Mouse (Mus musculus) heart, embryonic 11.5 days (tissue): ENCODE measurements around the gene Syne3. TPM values are rescaled to one million over a fixed set of nuclear protein-coding genes. Genes with fewer than 3 reads are reported as not detected.
A peak's percentile ranks its signal among the peaks of the same experiment; 100 is the strongest.

Source experiments
- ATAC-seq: fragments of 200-750 bp; cut with Nextera tagmentation; replicated peaks from 2 replicates; pipeline ENCODE4 v1.8.0; 2017; ENCODE audit warnings: moderate library complexity; ENCODE audit not compliant: insufficient number of reproducible peaks, low FRiP score, low TSS enrichment
- H3K27ac ChIP-seq: fragments of 300-500 bp; sonication (generic); 2 replicates; pipeline ENCODE4 v1.5.1; 2014; ENCODE audit warnings: mild to moderate bottlenecking, low read depth, low read length
- H3K27me3 ChIP-seq: fragments of 300-500 bp; sonication (generic); 2 replicates; pipeline ENCODE4 v1.6.1; 2014; ENCODE audit warnings: mild to moderate bottlenecking, low read length, mixed read lengths; ENCODE audit not compliant: control insufficient read depth, insufficient read depth
- H3K36me3 ChIP-seq: fragments of 300-500 bp; sonication (generic); 2 replicates; pipeline ENCODE4 v1.6.1; 2014; ENCODE audit warnings: mild to moderate bottlenecking, low read length, moderate library complexity, mixed read lengths; ENCODE audit not compliant: control insufficient read depth, insufficient read depth
- H3K4me1 ChIP-seq: fragments of 300-500 bp; sonication (generic); 2 replicates; pipeline ENCODE4 v1.6.1; 2014; ENCODE audit warnings: low read length; ENCODE audit not compliant: control insufficient read depth, insufficient read depth
- H3K4me2 ChIP-seq: fragments of 300-500 bp; sonication (generic); 2 replicates; pipeline ENCODE4 v1.6.1; 2014; ENCODE audit warnings: mild to moderate bottlenecking, moderate library complexity
- H3K4me3 ChIP-seq: fragments of 300-500 bp; sonication (generic); 2 replicates; pipeline ENCODE4 v1.5.1; 2014; ENCODE audit warnings: low read depth, low read length
- H3K9ac ChIP-seq: fragments of 300-500 bp; sonication (generic); 2 replicates; pipeline ENCODE4 v1.6.1; 2014; ENCODE audit warnings: mild to moderate bottlenecking, low read depth, low read length, moderate library complexity
- H3K9me3 ChIP-seq: fragments of 300-500 bp; sonication (generic); replicated peaks from 2 replicates; pipeline ENCODE4 v1.6.1; 2016; ENCODE audit warnings: low read length; ENCODE audit not compliant: control insufficient read depth
- WGBS: fragments of 180-500 bp; shearing (Covaris S2); extraction: QIAGEN DNeasy Blood & Tissue Kit; methylation state at CpG from one replicate; pipeline ENCODE4 v1.1.7; 2014; ENCODE audit not compliant: insufficient replicate concordance; 5-methylcytosine and 5-hydroxymethylcytosine counted together
- polyA plus RNA-seq: library from polyadenylated mRNA; unstranded; fragments of >200 nt; fragmentation: Nextera tagmentation; extraction: Ambion mirVana; gene quantifications from 2 replicates; pipeline ENCODE4 v1.2.1, GENCODE M21; 2014

Gene Syne3
- polyA plus RNA-seq, 1 experiment from 2014 or later = 0.42 TPM

DNA sequence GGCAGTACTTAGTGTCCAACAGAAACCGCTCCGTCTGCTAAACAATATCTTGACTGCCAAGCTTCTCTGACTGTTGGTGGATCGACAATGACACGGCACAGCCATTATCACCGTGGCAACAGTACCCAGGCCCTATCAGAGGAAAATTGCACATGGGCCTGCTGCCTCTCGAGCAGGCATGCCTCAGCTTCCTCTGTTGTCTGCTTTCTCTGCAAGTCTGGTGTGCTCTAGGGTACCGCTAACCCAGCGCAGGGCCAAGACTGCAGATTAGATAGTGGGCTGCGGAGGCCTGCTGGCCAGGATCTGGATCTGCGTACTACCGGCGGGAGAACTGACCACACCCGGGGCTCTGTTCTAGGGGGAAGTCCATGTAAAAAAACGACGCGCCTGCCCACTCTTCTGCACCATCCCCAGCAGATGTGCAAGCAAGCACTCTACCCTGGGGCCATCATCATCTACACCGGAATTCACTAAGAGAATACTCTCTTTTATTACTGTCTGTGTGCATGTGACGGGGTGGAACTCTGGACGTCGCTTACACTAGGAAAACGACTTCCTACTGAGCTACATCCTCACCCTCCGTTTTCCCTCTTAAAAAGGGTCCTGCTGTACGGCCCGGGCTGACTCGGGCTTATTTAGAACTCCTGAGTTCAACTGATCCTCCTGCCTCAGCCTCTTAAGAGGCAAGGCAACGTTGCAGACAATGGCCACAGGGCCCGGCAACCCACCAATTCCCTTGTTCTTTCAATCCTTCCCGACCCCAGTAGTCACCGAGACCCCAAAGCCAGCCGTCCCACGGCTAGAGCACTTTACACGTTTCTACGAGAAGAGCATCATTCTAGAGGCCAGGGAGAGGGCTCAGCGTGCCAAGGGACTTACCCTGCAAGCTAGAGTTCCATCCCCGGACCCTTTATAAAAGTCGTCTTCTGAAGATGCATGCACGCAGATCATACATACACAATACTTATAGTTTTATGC lies 21.8 kb upstream of the Syne3 start:
- Histone ChIP-seq H3K36me3 (peaks cover 12% of the 10 kb centered on the region), H3K9ac (peak overlapping the region; percentile 74), H3K4me1 (peaks cover 27% of the 10 kb centered on the region), H3K9me3 (no peaks in the 10 kb centered on the region), H3K4me2 (peak overlapping the region; percentile 68), H3K27ac (peak overlapping the region; percentile 67), H3K27me3 (no peaks in the 10 kb centered on the region), H3K4me3 (peak overlapping the region; percentile 89)
- no peak for ATAC-seq
- WGBS = 4% methylated on average over 37 of the region's 37 CpGs

DNA sequence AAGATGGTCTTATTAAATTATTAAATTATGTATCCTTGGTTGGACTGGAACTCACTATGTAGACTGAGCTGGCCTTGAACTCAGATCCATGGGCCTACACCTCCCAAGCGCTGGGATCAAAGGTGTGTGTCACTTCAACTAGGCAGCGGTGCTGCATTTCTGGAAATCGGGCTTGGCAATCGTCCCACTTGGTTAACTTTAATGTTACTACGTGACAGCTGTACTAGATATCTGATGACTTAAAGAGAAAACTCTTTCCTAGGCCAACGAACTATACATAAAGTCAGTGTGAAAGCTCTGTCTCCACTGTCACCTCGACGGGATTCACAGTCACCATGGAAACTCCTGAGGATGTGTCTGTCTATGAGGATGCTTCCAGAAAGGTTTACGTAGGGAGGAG lies 20.3 kb upstream of the Syne3 start:
- Histone ChIP-seq H3K4me3 (0 out of 2 replicates have a peak overlapping the region, but pooled peaks have one; percentile 8), H3K9ac (no peak overlapping the region), H3K9me3 (no peaks in the 10 kb centered on the region), H3K36me3 (peaks cover 12% of the 10 kb centered on the region), H3K4me1 (peaks cover 23% of the 10 kb centered on the region), H3K27ac (no peak overlapping the region), H3K4me2 (peak overlapping the region; percentile 68; the same call in 1 of the 2 replicates), H3K27me3 (no peaks in the 10 kb centered on the region)
- ATAC-seq = no peak
- 87% methylated on average over 9 of the region's 9 CpGs for WGBS

DNA sequence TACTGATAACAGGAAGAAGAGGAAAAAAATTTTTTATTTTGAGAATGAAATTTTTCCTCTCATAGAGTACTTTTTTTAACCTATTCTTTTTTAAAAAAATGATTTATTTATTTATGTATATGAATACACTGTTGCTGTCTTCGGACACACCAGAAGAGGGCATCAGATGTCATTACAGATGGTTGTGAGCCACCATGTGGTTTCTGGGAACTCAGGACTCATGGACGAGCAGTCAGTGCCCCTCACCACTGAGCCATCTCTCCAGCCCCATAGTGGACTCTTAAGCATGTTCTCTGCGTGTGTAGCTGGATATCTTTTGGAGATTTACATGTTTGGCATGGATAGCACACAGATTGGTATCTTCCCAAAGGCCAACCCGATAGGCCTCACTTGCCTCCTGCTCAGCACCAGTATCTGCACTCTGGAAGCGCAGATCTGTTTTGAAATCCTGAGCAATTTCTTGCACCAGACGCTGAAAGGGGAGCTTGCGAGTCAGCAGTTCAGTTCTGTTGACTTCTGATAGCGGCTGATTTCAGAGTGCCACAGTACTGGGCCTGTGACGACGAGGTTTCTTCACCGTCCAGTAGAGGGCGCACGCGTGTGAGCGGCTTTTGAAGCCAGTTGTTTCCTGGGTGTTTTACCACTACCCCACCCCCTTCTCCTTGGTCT lies 17.8 kb upstream of the Syne3 start:
- H3K9me3 ChIP-seq = no peaks in the 10 kb centered on the region
- H3K36me3 ChIP-seq = peaks cover 12% of the 10 kb centered on the region
- no peak overlapping the region for H3K4me3 ChIP-seq
- no peak overlapping the region for H3K4me2 ChIP-seq
- peak overlapping the region; percentile 70 for H3K27ac ChIP-seq
- H3K4me1 ChIP-seq = peaks cover 9% of the 10 kb centered on the region
- no peak; the same call in 1 of the 2 replicates for ATAC-seq
- WGBS = 28% methylated on average over 15 of the region's 15 CpGs
- H3K9ac ChIP-seq = no peak overlapping the region
- H3K27me3 ChIP-seq = no peaks in the 10 kb centered on the region

DNA sequence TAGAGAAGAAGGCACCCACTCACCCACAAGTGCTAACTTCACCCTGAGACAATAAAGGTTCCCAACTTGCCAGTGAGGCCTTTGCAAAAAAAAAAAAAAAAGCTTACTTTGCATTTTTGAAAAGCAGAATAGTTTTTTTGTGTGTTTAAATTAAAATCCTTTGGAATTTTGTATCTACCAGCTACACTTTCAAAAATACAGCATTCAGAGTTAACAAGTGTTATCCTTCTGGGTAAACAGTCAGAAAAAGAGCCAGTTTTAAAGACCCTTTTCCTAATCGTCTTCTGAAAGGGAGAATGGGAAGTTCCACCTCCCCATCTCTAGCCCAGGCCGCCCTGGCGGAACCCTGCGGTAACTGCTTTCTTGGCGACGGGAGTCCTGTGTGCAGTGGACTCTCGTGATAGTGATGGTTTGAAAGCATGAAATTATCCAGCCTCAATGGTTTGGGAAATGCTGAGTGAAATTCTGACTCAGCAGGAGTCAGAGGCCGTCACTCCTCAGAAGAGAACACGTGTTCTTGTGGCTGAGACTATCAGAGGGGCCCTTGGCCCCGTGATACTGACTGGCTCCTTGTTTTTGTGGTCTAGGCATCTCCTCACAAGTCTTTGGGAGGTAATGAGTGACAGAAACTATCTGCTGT lies 16.5 kb upstream of the Syne3 start:
- Histone ChIP-seq H3K4me3 (no peak overlapping the region), H3K9me3 (no peaks in the 10 kb centered on the region), H3K27me3 (no peaks in the 10 kb centered on the region), H3K4me1 (peaks cover 6% of the 10 kb centered on the region), H3K27ac (peak overlapping the region; percentile 64), H3K9ac (no peak overlapping the region), H3K36me3 (peaks cover 12% of the 10 kb centered on the region), H3K4me2 (peak overlapping the region; percentile 19)
- ATAC-seq = 0 out of 2 replicates have a peak, but pooled peaks have one; percentile 15
- WGBS = 48% methylated on average over 10 of the region's 10 CpGs

DNA sequence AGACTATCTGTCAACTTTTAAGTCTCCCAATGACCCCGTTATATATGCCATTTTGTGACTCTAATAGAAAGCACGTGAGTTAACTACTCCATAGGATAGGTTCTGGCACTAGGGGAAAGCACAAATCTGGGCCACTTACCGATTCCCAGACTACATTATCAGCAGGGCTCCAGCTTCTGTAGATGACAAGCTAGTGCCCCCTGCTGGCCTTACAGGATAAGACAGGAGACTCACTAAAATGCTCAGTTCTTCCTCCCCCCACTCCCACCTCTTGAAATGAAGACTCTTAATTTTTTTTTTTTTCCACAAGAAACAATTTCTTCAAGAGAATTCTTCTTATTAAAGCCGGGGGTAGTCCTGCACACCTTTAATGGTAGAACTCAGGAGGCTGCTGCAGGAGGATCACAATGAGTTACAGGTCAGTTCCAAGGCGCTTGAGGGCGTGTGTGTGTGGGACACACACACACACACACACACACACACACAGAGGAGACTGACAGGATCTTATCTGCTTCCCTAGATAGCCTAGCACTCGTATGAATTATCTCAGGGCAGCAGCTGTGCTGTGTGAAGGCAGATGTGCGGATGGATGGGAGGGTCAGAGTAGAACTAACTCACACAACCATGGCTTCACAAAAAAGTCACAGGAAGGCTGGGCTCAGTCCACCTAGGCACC lies 15.8 kb upstream of the Syne3 start:
- ATAC-seq = peak; percentile 85

DNA sequence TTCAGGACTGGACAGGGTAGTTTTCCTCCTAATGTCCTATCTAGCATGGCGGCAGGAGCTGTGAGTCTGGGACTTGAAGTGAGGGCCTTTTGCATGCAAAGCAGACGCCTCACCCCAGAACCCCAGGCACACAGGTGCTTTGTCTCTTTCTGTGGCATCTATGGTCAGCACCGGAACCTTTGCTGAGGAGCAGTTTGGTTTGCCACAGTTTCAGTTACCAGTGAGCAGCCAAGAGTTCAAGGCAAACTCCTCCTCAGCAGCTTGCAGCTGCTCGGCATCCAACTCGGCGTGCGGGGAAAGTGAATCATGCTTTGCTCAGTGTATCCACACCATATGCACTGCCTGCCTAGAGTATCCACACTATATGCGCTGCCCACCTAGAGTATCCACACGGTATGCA lies 13.2 kb upstream of the Syne3 start:
- 92% methylated on average over 9 of the region's 9 CpGs for WGBS
- H3K36me3 ChIP-seq = no peaks in the 10 kb centered on the region
- no peak overlapping the region for H3K4me2 ChIP-seq
- H3K9ac ChIP-seq = no peak overlapping the region
- no peak for ATAC-seq
- no peaks in the 10 kb centered on the region for H3K9me3 ChIP-seq
- no peak overlapping the region for H3K27ac ChIP-seq
- H3K27me3 ChIP-seq = no peaks in the 10 kb centered on the region
- peaks cover 7% of the 10 kb centered on the region; the same call in 1 of the 2 replicates for H3K4me1 ChIP-seq
- no peak overlapping the region for H3K4me3 ChIP-seq

More for the DNA sequence above, 15.8 kb upstream of the Syne3 start:
- Histone ChIP-seq H3K9me3 (no peaks in the 10 kb centered on the region), H3K4me1 (no peaks in the 10 kb centered on the region), H3K27ac (peak overlapping the region; percentile 64; the same call in 1 of the 2 replicates), H3K27me3 (no peaks in the 10 kb centered on the region), H3K9ac (no peak overlapping the region), H3K4me3 (no peak overlapping the region), H3K4me2 (peak overlapping the region; percentile 19; the same call in 1 of the 2 replicates), H3K36me3 (peaks cover 12% of the 10 kb centered on the region)
- 30% methylated on average over 8 of the region's 8 CpGs for WGBS

DNA sequence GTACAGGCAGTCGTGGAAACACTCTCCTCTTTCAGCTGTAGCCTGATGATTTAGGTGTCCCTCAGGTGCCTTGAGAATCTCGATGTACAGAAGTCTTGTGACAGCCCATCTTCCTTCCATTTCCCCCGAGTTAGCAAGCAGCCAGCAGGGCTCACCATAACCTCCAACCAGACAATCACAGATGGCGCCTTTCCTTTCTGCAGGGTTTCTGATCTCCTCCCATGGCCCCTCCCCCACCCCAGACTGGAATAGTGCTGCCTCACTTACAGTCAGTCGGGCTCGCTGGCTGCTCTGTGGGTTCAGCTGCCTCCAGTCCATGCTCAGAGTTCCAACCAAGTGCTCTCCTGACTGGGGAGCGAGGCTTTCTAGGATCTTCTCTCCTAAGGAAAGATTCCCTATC lies 12.5 kb upstream of the Syne3 start:
- Histone ChIP-seq H3K36me3 (no peaks in the 10 kb centered on the region), H3K9ac (no peak overlapping the region), H3K9me3 (no peaks in the 10 kb centered on the region), H3K27me3 (no peaks in the 10 kb centered on the region), H3K27ac (no peak overlapping the region), H3K4me3 (no peak overlapping the region), H3K4me1 (peaks cover 7% of the 10 kb centered on the region; the same call in 1 of the 2 replicates), H3K4me2 (no peak overlapping the region)
- no peak for ATAC-seq
- WGBS = 54% methylated on average over 7 of the region's 7 CpGs
